Mouse (Mus musculus) stomach, postnatal 0 days (tissue): ENCODE results near the gene Sox18.

ENCODE experiments used
- CTCF ChIP-seq: IDR thresholded peaks from 2 replicates; pipeline ENCODE4 v1.5.1; 2016; ENCODE audit warnings: antibody characterized with exemption, low read depth, mild to moderate bottlenecking, moderate library complexity
- EP300 ChIP-seq: optimal IDR thresholded peaks from 2 replicates; pipeline ENCODE3; 2016; ENCODE audit warnings: antibody characterized with exemption

- no peak for TF ChIP-seq CTCF
- TF ChIP-seq EP300: no peak
Observed at GRCm38 (mm10) chr2:181673501-181673900, 2.1 kb upstream of the Sox18 start.
